Mouse (Mus musculus): ENCODE data around the gene Clic3. TPM values are rescaled to one million over a fixed set of nuclear protein-coding genes. Genes with fewer than 3 reads are reported as not detected.

Clic3 gene
- polyA plus RNA-seq, 1 experiment = 17.3 TPM

DNA sequence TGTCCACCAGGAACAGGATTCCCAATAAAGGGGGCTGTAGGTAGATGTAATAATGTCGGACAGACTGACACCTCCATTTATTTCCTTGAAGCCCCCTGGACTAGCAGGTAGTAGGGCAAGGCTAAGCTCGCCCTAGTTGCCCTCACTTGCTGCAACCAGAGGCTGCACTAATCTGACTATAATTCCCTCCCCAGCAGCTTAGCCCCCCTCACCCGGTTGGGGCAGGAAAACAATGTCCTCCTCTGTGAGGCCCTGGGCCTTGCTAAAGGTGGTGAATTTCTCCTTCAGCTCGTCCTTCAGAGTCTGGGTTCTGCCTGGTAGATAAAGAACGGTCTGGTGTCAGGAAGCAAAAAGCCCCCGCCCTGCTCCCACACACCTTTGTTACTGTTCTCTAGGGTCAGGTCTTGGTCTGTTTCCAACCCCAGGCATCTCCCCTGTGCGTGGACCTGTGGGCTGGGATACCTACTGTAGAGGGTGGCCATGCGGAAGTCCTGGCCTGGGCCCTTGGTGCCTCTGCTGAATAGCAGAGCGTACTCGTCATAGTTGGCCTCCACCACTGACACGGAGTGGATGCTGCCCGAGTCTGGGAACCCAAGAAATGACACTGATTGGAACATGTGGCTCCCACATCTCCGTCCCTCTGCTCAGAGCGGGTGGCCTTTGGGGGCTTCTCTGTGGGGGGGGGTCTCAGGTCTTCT, 11.1 kb downstream of the Clic3 start:
- H3K4me3 ChIP-seq (ENCODE audit: control insufficient read depth, insufficient read depth, low read length) = no peak overlapping the region
- H3K36me3 ChIP-seq (ENCODE audit: control insufficient read depth, insufficient read depth, low read length) = no peaks in the 10 kb centered on the region
- H3K27me3 ChIP-seq (ENCODE audit: control insufficient read depth, insufficient read depth, low read length) = no peaks in the 10 kb centered on the region
- peak overlapping the region; percentile 5; the same call in 1 of the 2 replicates for H3K27ac ChIP-seq (ENCODE audit: control insufficient read depth, insufficient read depth, low read length)
- no peak for DNase-seq
- no peak for TF ChIP-seq CTCF (IDR thresholded peaks at IDR 0.05; ENCODE audit: borderline replicate concordance, control insufficient read depth, extremely low read depth, insufficient read depth, low read length, poor library complexity)
- TF ChIP-seq POLR2A (IDR thresholded peaks at IDR 0.05; ENCODE audit: control insufficient read depth, extremely low read depth, insufficient read depth, low read length, poor library complexity) = no peak
- peaks cover 49% of the 10 kb centered on the region for H3K4me1 ChIP-seq (replicated peaks; ENCODE audit: control insufficient read depth, insufficient read depth, low read length)
- 92% methylated on average over 14 of the region's 14 CpGs for WGBS

DNA sequence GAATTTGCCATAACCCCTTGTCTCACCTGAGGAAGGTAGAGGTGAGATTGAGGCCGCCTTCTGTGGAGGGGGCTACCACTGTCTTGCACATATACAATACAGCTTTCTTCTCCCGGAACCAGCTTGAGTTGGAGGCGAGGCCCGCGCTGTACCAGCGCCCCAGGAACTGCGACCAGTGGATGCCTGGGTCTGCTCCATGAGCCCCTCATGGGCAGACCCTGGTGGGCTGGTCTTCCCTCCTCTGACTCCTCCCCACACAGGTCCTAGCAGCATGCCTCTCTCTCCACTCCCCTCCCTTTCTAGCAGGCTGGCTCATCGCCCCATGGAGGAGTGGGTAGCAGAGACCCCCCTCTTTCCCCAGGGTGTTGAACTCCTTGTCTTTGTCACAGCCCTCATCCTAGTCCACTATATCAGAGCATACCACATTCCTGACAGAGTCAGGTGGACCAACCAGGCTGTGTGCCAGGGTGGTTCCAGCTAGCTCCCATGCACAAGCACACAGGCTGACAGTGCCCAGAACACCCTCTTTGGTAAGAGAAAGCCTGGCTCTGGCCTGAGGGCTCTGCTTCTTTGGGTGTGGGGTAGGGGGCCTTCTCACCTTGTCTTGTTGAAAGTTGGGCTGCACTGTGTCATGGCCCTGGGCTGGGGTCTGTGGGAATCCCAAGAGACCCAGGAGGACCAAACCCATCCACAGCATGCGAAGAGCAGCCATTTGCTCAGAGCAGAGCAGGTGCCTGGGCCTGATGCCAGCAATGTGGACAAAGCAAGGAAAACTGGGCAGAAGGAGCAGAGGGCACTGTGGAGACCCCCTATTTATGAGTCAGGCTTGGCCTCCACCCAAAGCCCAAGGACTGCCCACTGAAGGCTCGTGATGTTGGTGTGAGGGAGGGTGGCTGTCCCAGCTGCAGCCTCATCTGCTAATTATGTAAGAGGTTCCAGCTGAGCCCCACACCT, 12.6 kb downstream of the Clic3 start:
- no peak overlapping the region for H3K4me3 ChIP-seq (ENCODE audit: control insufficient read depth, insufficient read depth, low read length)
- no peak for DNase-seq
- no peaks in the 10 kb centered on the region for H3K36me3 ChIP-seq (ENCODE audit: control insufficient read depth, insufficient read depth, low read length)
- 94% methylated on average over 10 of the region's 10 CpGs for WGBS
- peaks cover 38% of the 10 kb centered on the region for H3K4me1 ChIP-seq (replicated peaks; ENCODE audit: control insufficient read depth, insufficient read depth, low read length)
- TF ChIP-seq POLR2A (IDR thresholded peaks at IDR 0.05; ENCODE audit: control insufficient read depth, extremely low read depth, insufficient read depth, low read length, poor library complexity) = no peak
- no peak for TF ChIP-seq CTCF (IDR thresholded peaks at IDR 0.05; ENCODE audit: borderline replicate concordance, control insufficient read depth, extremely low read depth, insufficient read depth, low read length, poor library complexity)
- H3K27me3 ChIP-seq (ENCODE audit: control insufficient read depth, insufficient read depth, low read length) = no peaks in the 10 kb centered on the region
- H3K27ac ChIP-seq (ENCODE audit: control insufficient read depth, insufficient read depth, low read length) = no peak overlapping the region

DNA sequence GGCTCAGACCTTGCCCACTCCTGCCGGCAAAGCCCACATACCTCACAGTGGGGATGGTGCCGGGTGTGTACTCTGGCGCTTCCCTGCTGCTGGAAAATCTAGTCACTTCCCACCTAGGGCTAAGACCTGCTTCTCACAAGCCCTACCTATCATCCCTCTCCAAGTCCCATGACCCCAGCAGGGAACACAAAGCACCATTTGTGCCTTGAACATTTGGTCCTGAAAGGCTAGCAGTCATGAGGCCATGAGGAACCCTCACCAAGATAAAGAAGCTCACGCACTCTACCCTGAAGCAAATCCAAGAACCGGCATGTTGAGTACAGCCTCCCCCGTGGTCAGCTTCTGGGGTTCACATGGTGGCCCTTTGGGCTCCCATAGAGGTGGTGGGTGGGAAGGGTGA, 13.3 kb downstream of the Clic3 start, which contains the start of gene Ptgds:
TSS of gene Ptgds (minus strand) at position 78 of the 400 bp plus-strand sequence.
- Histone ChIP-seq H3K4me1 (replicated peaks; ENCODE audit: control insufficient read depth, insufficient read depth, low read length) (peaks cover 31% of the 10 kb centered on the region), H3K27ac (ENCODE audit: control insufficient read depth, insufficient read depth, low read length) (no peak within 1 kb of the TSS), H3K36me3 (ENCODE audit: control insufficient read depth, insufficient read depth, low read length) (no peaks in the 10 kb centered on the region), H3K27me3 (ENCODE audit: control insufficient read depth, insufficient read depth, low read length) (no peaks in the 10 kb centered on the region), H3K4me3 (ENCODE audit: control insufficient read depth, insufficient read depth, low read length) (no peak within 1 kb of the TSS)
- DNase-seq = no peak
- no peak for TF ChIP-seq CTCF (IDR thresholded peaks at IDR 0.05; ENCODE audit: borderline replicate concordance, control insufficient read depth, extremely low read depth, insufficient read depth, low read length, poor library complexity)
- no peak for TF ChIP-seq POLR2A (IDR thresholded peaks at IDR 0.05; ENCODE audit: control insufficient read depth, extremely low read depth, insufficient read depth, low read length, poor library complexity)
- 95% methylated on average over 6 of the region's 6 CpGs for whole genome bisulfite sequencing

DNA sequence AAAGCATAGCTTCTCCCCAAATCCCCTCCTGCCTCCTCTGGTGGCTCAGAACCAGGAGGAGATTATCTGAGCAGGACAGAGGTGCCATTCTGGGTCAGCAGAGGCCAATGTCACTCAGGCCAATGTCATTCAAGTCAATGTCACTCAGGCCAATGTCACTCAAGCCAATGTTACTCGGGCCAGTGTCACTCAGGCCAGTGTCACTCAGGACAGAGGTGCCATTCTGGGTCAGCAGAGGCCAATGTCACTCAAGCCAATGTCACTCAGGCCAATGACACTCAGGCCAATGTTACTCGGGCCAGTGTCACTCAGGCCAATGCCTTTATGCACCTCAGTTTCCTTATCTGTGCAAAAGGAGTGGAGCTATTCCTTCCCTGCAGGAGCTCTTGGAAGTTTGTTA, 15.9 kb downstream of the Clic3 start:
- WGBS = 79% methylated on average over 2 of the region's 2 CpGs
- Histone ChIP-seq H3K4me1 (replicated peaks; ENCODE audit: control insufficient read depth, insufficient read depth, low read length) (peaks cover 7% of the 10 kb centered on the region), H3K4me3 (ENCODE audit: control insufficient read depth, insufficient read depth, low read length) (no peak overlapping the region), H3K27ac (ENCODE audit: control insufficient read depth, insufficient read depth, low read length) (no peak overlapping the region), H3K27me3 (ENCODE audit: control insufficient read depth, insufficient read depth, low read length) (no peaks in the 10 kb centered on the region), H3K36me3 (ENCODE audit: control insufficient read depth, insufficient read depth, low read length) (no peaks in the 10 kb centered on the region)
- TF ChIP-seq POLR2A (IDR thresholded peaks at IDR 0.05; ENCODE audit: control insufficient read depth, extremely low read depth, insufficient read depth, low read length, poor library complexity) = no peak
- no peak for TF ChIP-seq CTCF (IDR thresholded peaks at IDR 0.05; ENCODE audit: borderline replicate concordance, control insufficient read depth, extremely low read depth, insufficient read depth, low read length, poor library complexity)
- no peak for DNase-seq

DNA sequence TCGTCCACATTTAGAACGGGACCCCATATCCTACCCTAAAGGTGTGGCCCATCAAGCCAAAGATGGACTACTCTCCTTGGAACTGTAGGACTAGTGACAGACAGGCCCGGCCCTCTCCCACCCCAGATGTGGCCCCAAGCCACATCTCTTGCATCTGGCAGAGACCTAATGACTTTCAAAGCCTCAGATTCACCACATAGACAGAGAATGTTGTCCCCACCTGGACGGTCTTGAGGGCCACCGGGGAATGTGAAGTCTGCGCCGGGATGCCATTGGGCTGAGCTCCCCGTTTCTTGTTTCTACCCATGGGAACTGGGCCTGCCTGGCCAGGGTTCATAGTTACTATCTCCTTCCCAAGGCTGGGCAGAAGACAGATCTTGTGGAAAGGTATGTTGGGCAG, 20.9 kb downstream of the Clic3 start:
- TF ChIP-seq POLR2A (IDR thresholded peaks at IDR 0.05; ENCODE audit: control insufficient read depth, extremely low read depth, insufficient read depth, low read length, poor library complexity) = no peak
- TF ChIP-seq CTCF (IDR thresholded peaks at IDR 0.05; ENCODE audit: borderline replicate concordance, control insufficient read depth, extremely low read depth, insufficient read depth, low read length, poor library complexity) = no peak
- DNase-seq = no peak
- no peaks in the 10 kb centered on the region for H3K36me3 ChIP-seq (ENCODE audit: control insufficient read depth, insufficient read depth, low read length)
- H3K4me3 ChIP-seq (ENCODE audit: control insufficient read depth, insufficient read depth, low read length) = no peak overlapping the region
- no peaks in the 10 kb centered on the region for H3K27me3 ChIP-seq (ENCODE audit: control insufficient read depth, insufficient read depth, low read length)
- H3K27ac ChIP-seq (ENCODE audit: control insufficient read depth, insufficient read depth, low read length) = no peak overlapping the region
- WGBS = 91% methylated on average over 8 of the region's 8 CpGs
- H3K4me1 ChIP-seq (replicated peaks; ENCODE audit: control insufficient read depth, insufficient read depth, low read length) = no peaks in the 10 kb centered on the region

DNA sequence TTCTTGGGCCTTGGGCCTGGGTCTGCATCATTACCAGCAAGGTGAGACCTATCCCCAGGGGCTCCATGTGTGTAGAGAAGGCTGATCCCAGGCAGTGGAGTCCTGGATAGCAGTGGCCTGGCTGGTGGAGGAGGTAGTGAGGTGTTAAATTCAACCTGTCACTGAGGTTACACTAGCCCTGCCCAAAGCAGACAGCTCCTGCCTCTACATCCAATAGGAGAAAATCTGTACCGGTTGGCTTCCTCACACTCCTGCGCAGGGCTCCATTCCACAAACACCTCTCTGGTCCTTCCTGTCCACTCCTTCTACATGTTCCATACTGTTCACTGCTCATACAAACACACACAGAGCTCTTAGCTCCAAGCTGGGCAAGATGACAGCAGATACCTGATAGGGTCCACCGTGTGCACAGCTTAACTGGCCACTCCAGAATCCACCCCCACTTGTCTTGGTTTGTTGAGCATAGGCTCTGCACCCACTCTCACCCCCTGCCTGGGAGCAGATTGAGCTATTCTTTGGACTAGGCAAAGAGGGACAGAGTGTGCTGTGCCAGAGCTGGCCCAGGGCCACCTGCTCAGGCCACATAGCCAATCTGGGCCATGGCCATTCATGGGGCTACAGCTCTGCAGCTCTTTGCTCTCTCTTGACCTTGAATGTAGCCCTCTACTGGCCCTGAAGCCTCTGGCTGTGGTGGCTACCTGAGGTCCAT, 21.5 kb downstream of the Clic3 start:
- WGBS = 91% methylated on average over 3 of the region's 3 CpGs
- 0 out of 2 replicates have a peak, but pooled peaks cover under 1% of the 10 kb centered on the region for H3K4me1 ChIP-seq (replicated peaks; ENCODE audit: control insufficient read depth, insufficient read depth, low read length)
- DNase-seq = no peak
- TF ChIP-seq CTCF (IDR thresholded peaks at IDR 0.05; ENCODE audit: borderline replicate concordance, control insufficient read depth, extremely low read depth, insufficient read depth, low read length, poor library complexity) = no peak
- no peak for TF ChIP-seq POLR2A (IDR thresholded peaks at IDR 0.05; ENCODE audit: control insufficient read depth, extremely low read depth, insufficient read depth, low read length, poor library complexity)
- no peaks in the 10 kb centered on the region for H3K27me3 ChIP-seq (ENCODE audit: control insufficient read depth, insufficient read depth, low read length)
- no peak overlapping the region for H3K4me3 ChIP-seq (ENCODE audit: control insufficient read depth, insufficient read depth, low read length)
- no peaks in the 10 kb centered on the region for H3K36me3 ChIP-seq (ENCODE audit: control insufficient read depth, insufficient read depth, low read length)
- no peak overlapping the region for H3K27ac ChIP-seq (ENCODE audit: control insufficient read depth, insufficient read depth, low read length)

Data from thymus, adult 2 months (tissue).